ENCODE assay signal across 23 mouse cellular contexts in genomic region chr9:44119948-44120465, GRCm38 (mm10). TPM values are rescaled to one million over a fixed set of nuclear protein-coding genes. Genes with fewer than 3 reads are reported as not detected.
A peak's percentile ranks its signal among the peaks of the same experiment; 100 is the strongest.
DNase-seq lines count a peak whose midpoint lies in the region; ATAC-seq and TF ChIP-seq lines count a peak whose summit lies in the region.
"Had no signal": no experiment of that assay in that cellular context is flagged by ENCODE, and none has a peak within 500 bp of the region (broad histone marks: within the 10 kb centered on the region; RNA-seq: fewer than 3 reads in every experiment).

No protein-coding gene starts in this region.

- TF ChIP-seq CTCF in CH12.LX (conservative IDR thresholded peaks at IDR 0.05 in 1 of 2, IDR thresholded peaks at IDR 0.05 in 1 of 2; ENCODE audit: low read depth in 2 of 2, low read length in 2 of 2) = no peak

- no peak for TF ChIP-seq EP300 in CH12.LX (IDR thresholded peaks at IDR 0.05; ENCODE audit: low read length)

- no peak for TF ChIP-seq RAD21 in CH12.LX (IDR thresholded peaks at IDR 0.05; ENCODE audit: low read depth, low read length)

- no peaks in the 10 kb centered on the region for H3K36me3 ChIP-seq in CH12.LX (replicated peaks in 1 of 2; ENCODE audit: control insufficient read depth in 1 of 2, insufficient read depth in 1 of 2, low read length in 1 of 2)
- no peaks in the 10 kb centered on the region for H3K36me3 ChIP-seq in hindbrain, embryonic 14.5 days (replicated peaks; ENCODE audit: control insufficient read depth, insufficient read depth)
- H3K36me3 ChIP-seq: embryonic facial prominence, embryonic 10.5 days; embryonic facial prominence, embryonic 12.5 days; forebrain, embryonic 12.5 days had no signal

- in situ Hi-C loops in CH12.LX (cut with MboI; ENCODE audit: low pct_ligation_motif_present, low pct_unique_long_range_greater_than_20kb, low sequenced_read_pairs) = loop anchor here (10.0 kb wide), 1 partner anchor 145 kb away; the partner anchor contains the start of gene Nlrx1

- H3K27me3 ChIP-seq in CH12.LX (replicated peaks) = no peaks in the 10 kb centered on the region
- H3K27me3 ChIP-seq in hindbrain, embryonic 14.5 days (ENCODE audit: control insufficient read depth, insufficient read depth, low read length) = no peaks in the 10 kb centered on the region
- H3K27me3 ChIP-seq: embryonic facial prominence, embryonic 12.5 days; forebrain, embryonic 12.5 days had no signal

- WGBS in hindbrain, embryonic 14.5 days = 87% methylated on average over 8 of the region's 8 CpGs

- dilution Hi-C loops in CH12.LX (cut with MboI; ENCODE audit: extremely low pct_ligation_motif_present, extremely low pct_unique_long_range_greater_than_20kb, low sequenced_read_pairs) = no loop called here

- peak; percentile 55; the same call in 1 of the 2 replicates for ATAC-seq in frontal cortex, adult (ENCODE audit: low TSS enrichment)
- no peak for ATAC-seq in hindbrain, embryonic 14.5 days (ENCODE audit: low FRiP score)
- ATAC-seq: CD4-positive, CD25-positive, alpha-beta regulatory T cell, adult 4 months; forebrain, embryonic 14.5 days; forebrain, embryonic 16.5 days had no signal

- TF ChIP-seq POLR2A in CH12.LX (IDR thresholded peaks at IDR 0.05; ENCODE audit: low read depth, low read length) = no peak

- H3K79me2 ChIP-seq in CH12.LX (replicated peaks; ENCODE audit: control insufficient read depth, extremely low read depth, insufficient read depth, poor library complexity, severe bottlenecking) = no peaks in the 10 kb centered on the region

- H3K9me3 ChIP-seq in CH12.LX (replicated peaks; ENCODE audit: low read length) = no peaks in the 10 kb centered on the region
- no peaks in the 10 kb centered on the region for H3K9me3 ChIP-seq in hindbrain, embryonic 14.5 days (ENCODE audit: control insufficient read depth, low read length)
- H3K9me3 ChIP-seq: embryonic facial prominence, embryonic 10.5 days; embryonic facial prominence, embryonic 12.5 days; forebrain, embryonic 12.5 days had no signal

- H3K4me1 ChIP-seq in CH12.LX (ENCODE audit: control insufficient read depth in 1 of 2, insufficient read depth in 2 of 2) = peaks cover 7 to 37% of the 10 kb centered on the region in 2 experiments; a peak in 3 of 4 replicates
- H3K4me1 ChIP-seq in hindbrain, embryonic 14.5 days (replicated peaks; ENCODE audit: control insufficient read depth, insufficient read depth, low read length) = no peaks in the 10 kb centered on the region
- H3K4me1 ChIP-seq: embryonic facial prominence, embryonic 12.5 days; forebrain, embryonic 12.5 days had no signal

- H3K4me2 ChIP-seq in CH12.LX (ENCODE audit: insufficient read depth, low read depth, poor library complexity, severe bottlenecking) = no peak overlapping the region
- H3K4me2 ChIP-seq in hindbrain, embryonic 14.5 days (replicated peaks) = no peak overlapping the region
- H3K4me2 ChIP-seq: embryonic facial prominence, embryonic 12.5 days; forebrain, embryonic 12.5 days had no signal

- H3K4me3 ChIP-seq in CH12.LX (replicated peaks in 1 of 3; ENCODE audit: low read depth in 2 of 3, low read length in 2 of 3, poor library complexity in 1 of 3) = no peak overlapping the region
- H3K4me3 ChIP-seq in hindbrain, embryonic 14.5 days (replicated peaks; ENCODE audit: low read length) = no peak overlapping the region
- H3K4me3 ChIP-seq: embryonic facial prominence, embryonic 10.5 days; embryonic facial prominence, embryonic 12.5 days; forebrain, embryonic 12.5 days had no signal

- no peak overlapping the region for H3K9ac ChIP-seq in CH12.LX (ENCODE audit: insufficient read depth, low read depth)
- H3K9ac ChIP-seq in hindbrain, embryonic 14.5 days = no peak overlapping the region
- H3K9ac ChIP-seq: embryonic facial prominence, embryonic 12.5 days; forebrain, embryonic 12.5 days had no signal

- DNase-seq in frontal cortex, postnatal 14 days (ENCODE audit: low spot score in 2 of 2) = no peak
- DNase-seq in 416B (ENCODE audit: low read depth) (peak; percentile 35), CH12.LX (ENCODE audit: extremely low read depth) (no peak)
- no peak for DNase-seq in gastrocnemius, adult 18-20 months (ENCODE audit: low spot score)
- no peak for DNase-seq in hindbrain, embryonic 14.5 days (ENCODE audit: low spot score)
- DNase-seq: adrenal gland, adult 8-10 months; adrenal gland, postnatal 14 days; B cell, adult 2 months; cerebellum, adult 11-12 months; cerebellum, adult 2 months; cerebellum, adult 9-10 months; cerebellum, postnatal 10 days; cerebellum, postnatal 25 days had no signal

- H3K27ac ChIP-seq in CH12.LX (ENCODE audit: insufficient read depth, low read depth) = no peak overlapping the region
- no peak overlapping the region for H3K27ac ChIP-seq in hindbrain, embryonic 14.5 days
- H3K27ac ChIP-seq: embryonic facial prominence, embryonic 10.5 days; embryonic facial prominence, embryonic 12.5 days; forebrain, embryonic 12.5 days had no signal

TF ChIP-seq in CH12.LX, 34 proteins besides CTCF, POLR2A, EP300 and RAD21:
- TF ChIP-seq MAFK (IDR thresholded peaks at IDR 0.05; ENCODE audit: insufficient replicate concordance, low read length) (no peak), MEF2A (IDR thresholded peaks at IDR 0.05; ENCODE audit: borderline replicate concordance, low read depth, low read length) (no peak), TCF12 (IDR thresholded peaks at IDR 0.05; ENCODE audit: low read depth, low read length) (no peak), BHLHE40 (IDR thresholded peaks at IDR 0.05; ENCODE audit: low read depth, low read length) (0 out of 2 replicates have a peak, but pooled peaks have one; percentile 12)

RNA-seq across cellular contexts. Expression of gene Rnf26, which starts 6.7 kb away (rescaled TPM):
- total RNA-seq in CH12.LX (2012; rRNA removed) (15.3 and 15.4 TPM in 2 replicates), CH12.LX (2014; rRNA removed) (9.2 and 11.7 TPM in 2 replicates)
- 31.5 and 40.0 TPM in 2 replicates for polyA plus RNA-seq in CH12.LX (2012; ENCODE audit: insufficient read length, low read depth)
- 1 to 10 TPM; 1.5 to 3.0 TPM for total RNA-seq in gastrocnemius, adult 18-20 months (2021)
- polyA plus RNA-seq in hindbrain, embryonic 14.5 days (2014; fragmentation: Nextera tagmentation; extraction: Ambion mirVana) = 30.6 and 32.7 TPM in 2 replicates

RNA-seq across cellular contexts. Expression of gene Gm49380, which starts 6.7 kb away (rescaled TPM):
- total RNA-seq in CH12.LX (2012; rRNA removed) (not detected in 2 replicates), CH12.LX (2014; rRNA removed) (not detected in 2 replicates)
- polyA plus RNA-seq in CH12.LX (2012; ENCODE audit: insufficient read length, low read depth) = not detected in 2 replicates
- 1 to 10 TPM in 1 of 2 experiments, under 1 TPM in 1; 0.43 to 1.9 TPM for total RNA-seq in gastrocnemius, adult 18-20 months (2021)
- polyA plus RNA-seq in hindbrain, embryonic 14.5 days (2014; fragmentation: Nextera tagmentation; extraction: Ambion mirVana) = 0.35 TPM in 1 of 2 replicates, not detected in the other
- total RNA-seq: MEL had no signal
- polyA plus RNA-seq: CD4-positive, CD25-positive, alpha-beta regulatory T cell, adult 4 months had no signal

RNA-seq across cellular contexts. Expression of gene C1qtnf5, which starts 13.0 kb away (rescaled TPM):
- total RNA-seq in CH12.LX (2012; rRNA removed) = not detected in 2 replicates
- total RNA-seq in CH12.LX (2014; rRNA removed) = not detected in 2 replicates
- not detected in 2 replicates for polyA plus RNA-seq in CH12.LX (2012; ENCODE audit: insufficient read length, low read depth)
- total RNA-seq in gastrocnemius, adult 18-20 months (2021) = 1 to 10 TPM; 3.9 to 5.4 TPM
- polyA plus RNA-seq in hindbrain, embryonic 14.5 days (2014; fragmentation: Nextera tagmentation; extraction: Ambion mirVana) = 7.0 and 8.0 TPM in 2 replicates
- polyA plus RNA-seq: CD4-positive, CD25-positive, alpha-beta regulatory T cell, adult 4 months had no signal

RNA-seq across cellular contexts. Expression of gene Mcam, which starts 14.3 kb away (rescaled TPM):
- total RNA-seq in CH12.LX (2012; rRNA removed) (0.98 and 1.1 TPM in 2 replicates), CH12.LX (2014; rRNA removed) (0.56 and 0.73 TPM in 2 replicates)
- 0.40 and 0.57 TPM in 2 replicates for polyA plus RNA-seq in CH12.LX (2012; ENCODE audit: insufficient read length, low read depth)
- total RNA-seq in gastrocnemius, adult 18-20 months (2021) = 10 to 100 TPM; 19.8 to 32.9 TPM
- 12.6 and 13.6 TPM in 2 replicates for polyA plus RNA-seq in hindbrain, embryonic 14.5 days (2014; fragmentation: Nextera tagmentation; extraction: Ambion mirVana)

RNA-seq across cellular contexts. Expression of gene Mfrp, which starts 18.5 kb away (rescaled TPM):
- total RNA-seq in CH12.LX (2012; rRNA removed) = 0.04 TPM in 1 of 2 replicates, not detected in the other
- total RNA-seq in CH12.LX (2014; rRNA removed) = not detected in 2 replicates
- not detected in 2 replicates for polyA plus RNA-seq in CH12.LX (2012; ENCODE audit: insufficient read length, low read depth)
- not detected for total RNA-seq in gastrocnemius, adult 18-20 months (2021)
- polyA plus RNA-seq in hindbrain, embryonic 14.5 days (2014; fragmentation: Nextera tagmentation; extraction: Ambion mirVana) = 0.31 and 0.41 TPM in 2 replicates
- total RNA-seq: adrenal gland, adult 18-20 months; adrenal gland, postnatal 14 days; MEL had no signal
- polyA plus RNA-seq: CD4-positive, CD25-positive, alpha-beta regulatory T cell, adult 4 months; embryonic facial prominence, embryonic 14.5 days; forebrain, embryonic 14.5 days; forebrain, embryonic 16.5 days had no signal
